Mouse (Mus musculus) retina, postnatal 1 day (tissue): Measurements from ENCODE around the gene Olfr495.

Source experiments
- DNase-seq: peaks from one replicate; pipeline ENCODE4 v3.0.0-alpha.2; 2012

The Olfr495 gene

DNA sequence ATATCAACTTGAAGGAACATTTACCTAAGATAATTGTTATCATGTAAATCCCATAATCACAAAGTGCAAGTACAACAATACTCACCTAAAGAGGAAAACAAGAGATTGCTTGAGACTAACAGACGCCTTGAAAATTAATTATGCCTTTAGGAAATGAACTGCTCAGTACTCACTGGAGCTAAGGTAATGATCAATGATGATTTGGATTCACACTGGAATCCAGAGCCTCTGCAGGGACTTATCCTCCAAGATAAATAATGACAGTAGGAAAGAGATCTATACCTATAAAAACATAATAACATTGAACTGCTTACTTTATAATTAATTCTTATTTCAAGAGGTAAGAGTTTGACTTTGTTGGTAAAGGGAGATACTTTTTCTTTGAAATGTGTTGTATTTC is at the start of gene Olfr495:
Gene Olfr495, plus strand, starts transcription at position 301 of the 400 bp plus-strand sequence.
- no peak for DNase-seq

GRCm38 (mm10) chr7:108346879-108347278 is 46.1 kb upstream of the Olfr495 start, which contains the start of gene Olfr493:
TSS of gene Olfr493 (minus strand) at chr7:108346979.
- no peak for DNase-seq

GRCm38 (mm10) chr7:108365035-108365434 is 27.9 kb upstream of the Olfr495 start, which contains the start of gene Olfr494:
TSS of gene Olfr494 (plus strand) at chr7:108365335.
- no peak for DNase-seq

GRCm38 (mm10) chr7:108420121-108420520 is 27.2 kb downstream of the Olfr495 start, which contains the start of gene Olfr497:
TSS of gene Olfr497 (plus strand) at chr7:108420421.
- no peak for DNase-seq
